In genomic region chr11:44382200-44382599, GRCm38 (mm10) we compare ENCODE assay signal across 26 mouse cellular contexts. TPM values are rescaled to one million over a fixed set of nuclear protein-coding genes. Genes with fewer than 3 reads are reported as not detected.
DNase-seq lines count a peak whose midpoint lies in the region; ATAC-seq and TF ChIP-seq lines count a peak whose summit lies in the region.
"Had no signal": no experiment of that assay in that cellular context is flagged by ENCODE, and none has a peak within 500 bp of the region (broad histone marks: within the 10 kb centered on the region; RNA-seq: fewer than 3 reads in every experiment).

No protein-coding gene starts in this region.

- WGBS in heart, embryonic 11.5 days (ENCODE audit: insufficient replicate concordance): 75% methylated on average over 3 of the region's 3 CpGs
- 4% methylated on average over 3 of the region's 3 CpGs for WGBS in thymus, adult 2 months

- DNase-seq in heart, adult 11 months: peak; percentile 71
- peak; percentile 2 for DNase-seq in thymus, postnatal 0 days (ENCODE audit: low spot score)
- DNase-seq in thymus, adult 2 months: no peak
- no peak for DNase-seq in gastrocnemius, postnatal 14 days
- DNase-seq: adrenal gland, postnatal 14 days; cerebellum, adult 18-20 months; cerebellum, postnatal 10 days; gastrocnemius, postnatal 10 days; heart, postnatal 10 days; heart, postnatal 4 days had no signal

- H3K9ac ChIP-seq in heart, embryonic 11.5 days (ENCODE audit: low read depth, low read length): no peak overlapping the region
- H3K9ac ChIP-seq: embryonic facial prominence, embryonic 13.5 days; forebrain, embryonic 12.5 days; hindbrain, embryonic 12.5 days had no signal

- TF ChIP-seq CTCF in thymus, adult 2 months (IDR thresholded peaks at IDR 0.05; ENCODE audit: borderline replicate concordance, control insufficient read depth, extremely low read depth, insufficient read depth, low read length, poor library complexity): no peak

- H3K4me3 ChIP-seq in heart, embryonic 11.5 days (ENCODE audit: low read depth, low read length): no peak overlapping the region
- no peak overlapping the region for H3K4me3 ChIP-seq in thymus, adult 2 months (ENCODE audit: control insufficient read depth, insufficient read depth, low read length)
- H3K4me3 ChIP-seq: embryonic facial prominence, embryonic 13.5 days; forebrain, embryonic 12.5 days; hindbrain, embryonic 12.5 days had no signal

- H3K4me1 ChIP-seq in heart, embryonic 11.5 days (ENCODE audit: control insufficient read depth, insufficient read depth, low read length): no peaks in the 10 kb centered on the region
- peaks cover 3% of the 10 kb centered on the region for H3K4me1 ChIP-seq in thymus, adult 2 months (replicated peaks; ENCODE audit: control insufficient read depth, insufficient read depth, low read length)
- H3K4me1 ChIP-seq: embryonic facial prominence, embryonic 13.5 days; forebrain, embryonic 12.5 days; hindbrain, embryonic 12.5 days had no signal

- H3K4me2 ChIP-seq in heart, embryonic 11.5 days: no peak overlapping the region
- H3K4me2 ChIP-seq: embryonic facial prominence, embryonic 13.5 days; forebrain, embryonic 12.5 days; hindbrain, embryonic 12.5 days had no signal

- H3K36me3 ChIP-seq in heart, embryonic 11.5 days (ENCODE audit: control insufficient read depth, insufficient read depth, low read length): no peaks in the 10 kb centered on the region
- no peaks in the 10 kb centered on the region for H3K36me3 ChIP-seq in thymus, adult 2 months (ENCODE audit: control insufficient read depth, insufficient read depth, low read length)
- H3K36me3 ChIP-seq: embryonic facial prominence, embryonic 13.5 days; forebrain, embryonic 12.5 days; hindbrain, embryonic 12.5 days had no signal

- no peaks in the 10 kb centered on the region for H3K27me3 ChIP-seq in heart, embryonic 11.5 days (ENCODE audit: control insufficient read depth, insufficient read depth, low read length)
- H3K27me3 ChIP-seq in thymus, adult 2 months (ENCODE audit: control insufficient read depth, insufficient read depth, low read length): no peaks in the 10 kb centered on the region
- H3K27me3 ChIP-seq: embryonic facial prominence, embryonic 13.5 days; forebrain, embryonic 12.5 days; hindbrain, embryonic 12.5 days had no signal

- H3K9me3 ChIP-seq in heart, embryonic 11.5 days (replicated peaks; ENCODE audit: control insufficient read depth, low read length): no peaks in the 10 kb centered on the region
- H3K9me3 ChIP-seq: embryonic facial prominence, embryonic 13.5 days; forebrain, embryonic 12.5 days; hindbrain, embryonic 12.5 days had no signal

- ATAC-seq in heart, embryonic 11.5 days (replicated peaks; ENCODE audit: insufficient number of reproducible peaks, low FRiP score, low TSS enrichment): no peak
- ATAC-seq in megakaryocyte progenitor cell, adult 5-6 weeks (replicated peaks; ENCODE audit: poor library complexity): peak; percentile 51
- no peak for ATAC-seq in monocyte, adult 5-6 weeks (replicated peaks; ENCODE audit: insufficient number of reproducible peaks, low FRiP score, low TSS enrichment, poor library complexity, severe bottlenecking)
- ATAC-seq: activated CD4-positive, CD25-positive, alpha-beta regulatory T cell, adult 4 months; forebrain, embryonic 16.5 days; hindbrain, postnatal 0 days; Patski had no signal

- H3K27ac ChIP-seq in heart, embryonic 11.5 days (ENCODE audit: low read depth, low read length): no peak overlapping the region
- H3K27ac ChIP-seq in thymus, adult 2 months (ENCODE audit: control insufficient read depth, insufficient read depth, low read length): no peak overlapping the region
- H3K27ac ChIP-seq: embryonic facial prominence, embryonic 13.5 days; forebrain, embryonic 12.5 days; hindbrain, embryonic 12.5 days; hindbrain, postnatal 0 days had no signal

- intact Hi-C loops in gastrocnemius, postnatal 14 days (cut with DNase I; ENCODE audit: low total_unique reads): no loop called here

- no peak for TF ChIP-seq POLR2A in thymus, adult 2 months (IDR thresholded peaks at IDR 0.05; ENCODE audit: control insufficient read depth, extremely low read depth, insufficient read depth, low read length, poor library complexity)

RNA-seq across cellular contexts. Expression of gene Il12b, which starts 17.7 kb away (rescaled TPM):
- 0.42 TPM in 1 of 2 replicates, not detected in the other for polyA plus RNA-seq in heart, embryonic 11.5 days (2014; fragmentation: Nextera tagmentation; extraction: Ambion mirVana)
- polyA plus RNA-seq in thymus, postnatal 0 days (2015; fragmentation: Nextera tagmentation; extraction: Ambion mirVana): 3.6 and 3.8 TPM in 2 replicates
- 3.0 and 4.5 TPM in 2 replicates for polyA plus RNA-seq in thymus, adult 2 months (2012; rRNA removed)
- total RNA-seq in megakaryocyte progenitor cell, adult 5-6 weeks (2015): not detected in 2 replicates
- not detected in 2 replicates for total RNA-seq in megakaryocyte progenitor cell, adult 5-6 weeks (2017)
- total RNA-seq in monocyte, adult 5-6 weeks (2017): not detected in 3 replicates
- total RNA-seq in gastrocnemius, postnatal 14 days (2021): not detected
- total RNA-seq: adrenal gland, adult 18-20 months; adrenal gland, postnatal 14 days; gastrocnemius, postnatal 10 days; heart, postnatal 10 days; heart, postnatal 4 days; hindbrain, postnatal 0 days had no signal
- polyA plus RNA-seq: activated CD4-positive, CD25-positive, alpha-beta regulatory T cell, adult 4 months; C2C12; cortical plate, adult 2 months; embryonic facial prominence, embryonic 13.5 days; forebrain, embryonic 12.5 days; frontal cortex, adult 2 months; heart, embryonic 14.5 days; hindbrain, embryonic 12.5 days; hindbrain, postnatal 0 days; intestine, embryonic 14.5 days; Patski had no signal

Comparison
In these comparisons a context has a peak if more than half of its experiments do, and no peak if none do; other contexts are left out.
1. DNase-seq: peak in heart, adult 11 months (single experiment) and thymus, postnatal 0 days (single experiment); none in thymus, adult 2 months (single experiment) and gastrocnemius, postnatal 14 days (single experiment).